Mouse (Mus musculus): ENCODE results near the gene Cnnm2.

The Cnnm2 gene

GRCm38 (mm10) chr19:46801492-46801891 lies 40.1 kb downstream of the Cnnm2 start:
- DNase-seq = no peak

- DNase-seq = no peak
Observed at GRCm38 (mm10) chr19:46802306-46802705, 40.9 kb downstream of the Cnnm2 start.

GRCm38 (mm10) chr19:46803732-46804131 lies 42.3 kb downstream of the Cnnm2 start:
- DNase-seq = no peak

GRCm38 (mm10) chr19:46804751-46805150 lies 43.4 kb downstream of the Cnnm2 start:
- no peak for DNase-seq

GRCm38 (mm10) chr19:46805933-46806688 lies 44.7 kb downstream of the Cnnm2 start:
- no peak for DNase-seq

- DNase-seq = no peak
Observed at GRCm38 (mm10) chr19:46808261-46808660, 46.9 kb downstream of the Cnnm2 start.

GRCm38 (mm10) chr19:46809031-46809430 lies 47.6 kb downstream of the Cnnm2 start:
- peak in 1 of 2 experiments; percentile 16 for DNase-seq

GRCm38 (mm10) chr19:46819276-46819675 lies 57.9 kb downstream of the Cnnm2 start:
- DNase-seq = no peak

- DNase-seq = no peak
Observed at GRCm38 (mm10) chr19:46822491-46822890, 61.1 kb downstream of the Cnnm2 start.

GRCm38 (mm10) chr19:46823759-46824158 lies 62.4 kb downstream of the Cnnm2 start:
- DNase-seq = no peak

- no peak for DNase-seq
Observed at GRCm38 (mm10) chr19:46824867-46825266, 63.5 kb downstream of the Cnnm2 start.

- DNase-seq = peak; percentile 37 to 44
Observed at GRCm38 (mm10) chr19:46827654-46828165, 66.3 kb downstream of the Cnnm2 start.

- no peak for DNase-seq
Observed at GRCm38 (mm10) chr19:46828961-46829360, 67.6 kb downstream of the Cnnm2 start.

- no peak for DNase-seq
Observed at GRCm38 (mm10) chr19:46831381-46831780, 70.0 kb downstream of the Cnnm2 start.

GRCm38 (mm10) chr19:46834301-46834700 lies 72.9 kb downstream of the Cnnm2 start:
- no peak for DNase-seq

GRCm38 (mm10) chr19:46835339-46835738 lies 73.9 kb downstream of the Cnnm2 start:
- DNase-seq = no peak

- DNase-seq = no peak
Observed at GRCm38 (mm10) chr19:46836085-46836484, 74.7 kb downstream of the Cnnm2 start.

- no peak for DNase-seq
Observed at GRCm38 (mm10) chr19:46837290-46838079, 76.1 kb downstream of the Cnnm2 start.

GRCm38 (mm10) chr19:46841016-46841415 lies 79.6 kb downstream of the Cnnm2 start:
- no peak for DNase-seq

- DNase-seq = no peak
Observed at GRCm38 (mm10) chr19:46843030-46843429, 81.6 kb downstream of the Cnnm2 start.

- no peak for DNase-seq
Observed at GRCm38 (mm10) chr19:46846056-46846455, 84.7 kb downstream of the Cnnm2 start.

- no peak for DNase-seq
Observed at GRCm38 (mm10) chr19:46846459-46846858, 85.1 kb downstream of the Cnnm2 start.

GRCm38 (mm10) chr19:46848381-46849268 lies 87.2 kb downstream of the Cnnm2 start:
- DNase-seq = peak; percentile 28 to 62
